Mouse (Mus musculus): ENCODE measurements around the gene Serpina9.

GRCm38 (mm10) chr12:103958798-103959197 lies 54.8 kb downstream of the Serpina9 start, which contains the start of gene Serpina1e:
- TF ChIP-seq ZNF384 (IDR thresholded peaks at IDR 0.05; ENCODE audit: low read depth, low read length): no peak
- TF ChIP-seq HCFC1 (IDR thresholded peaks at IDR 0.05; ENCODE audit: borderline replicate concordance, insufficient read depth, low read length): no peak
- TF ChIP-seq ZC3H11A (IDR thresholded peaks at IDR 0.05; ENCODE audit: borderline replicate concordance, low read depth, low read length): no peak
- no peak for TF ChIP-seq CHD2 (IDR thresholded peaks at IDR 0.05; ENCODE audit: low read depth, low read length)

Measured in ES-E14 (cell line).